Mouse (Mus musculus) cerebral cortex, adult 2 months (tissue): Measurements from ENCODE around the gene Rpusd1.

ENCODE experiments used
- WGBS: fragments of 180-500 bp; shearing (Covaris S2); methylation state at CpG from one replicate; pipeline ENCODE4 v1.1.7; 2018; 5-methylcytosine and 5-hydroxymethylcytosine counted together

Gene Rpusd1

GRCm38 (mm10) chr17:25727265-25728008 lies at the start of gene Rpusd1, which contains the start of gene Chtf18:
Gene Rpusd1, plus strand, starts transcription at chr17:25727670.
Gene Chtf18, minus strand, starts transcription at chr17:25727419.
- WGBS: under 1% methylated on average over 37 of the region's 37 CpGs

- WGBS: 69% methylated on average over 6 of the region's 6 CpGs
These were observed 49.5 kb upstream of the Rpusd1 start for GRCm38 (mm10) chr17:25677969-25678368.

- 36% methylated on average over 5 of the region's 5 CpGs for WGBS
These were observed 47.7 kb upstream of the Rpusd1 start for GRCm38 (mm10) chr17:25679818-25680217.

- 51% methylated on average over 4 of the region's 4 CpGs for WGBS
These were observed 45.8 kb upstream of the Rpusd1 start for GRCm38 (mm10) chr17:25681636-25682035.

GRCm38 (mm10) chr17:25686323-25686722 lies 41.1 kb upstream of the Rpusd1 start:
- WGBS: 56% methylated on average over 7 of the region's 7 CpGs

- 67% methylated on average over 4 of the region's 4 CpGs for WGBS
These were observed 38.5 kb upstream of the Rpusd1 start for GRCm38 (mm10) chr17:25688922-25689321.

GRCm38 (mm10) chr17:25696263-25696662 lies 31.2 kb upstream of the Rpusd1 start:
- 56% methylated on average over 1 of the region's 1 CpGs for WGBS

GRCm38 (mm10) chr17:25698446-25698845 lies 29.0 kb upstream of the Rpusd1 start:
- WGBS: 9% methylated on average over 7 of the region's 7 CpGs

- WGBS: 65% methylated on average over 9 of the region's 9 CpGs
These were observed 26.5 kb upstream of the Rpusd1 start for GRCm38 (mm10) chr17:25700863-25701496.

GRCm38 (mm10) chr17:25709994-25710393 lies 17.5 kb upstream of the Rpusd1 start:
- WGBS: 96% methylated on average over 2 of the region's 2 CpGs

- WGBS: 90% methylated on average over 4 of the region's 4 CpGs
These were observed 16.3 kb upstream of the Rpusd1 start for GRCm38 (mm10) chr17:25711136-25711535.

GRCm38 (mm10) chr17:25715627-25716026 lies 11.8 kb upstream of the Rpusd1 start:
- WGBS: 74% methylated on average over 3 of the region's 3 CpGs

GRCm38 (mm10) chr17:25716130-25716529 lies 11.3 kb upstream of the Rpusd1 start:
- 28% methylated on average over 6 of the region's 6 CpGs for WGBS

- 3% methylated on average over 45 of the region's 45 CpGs for WGBS
These were observed 10.5 kb upstream of the Rpusd1 start, which contains the start of gene Gng13 for GRCm38 (mm10) chr17:25716711-25717637. Gene Gng13, plus strand, starts transcription at chr17:25717171.

GRCm38 (mm10) chr17:25717691-25718090 lies 9.8 kb upstream of the Rpusd1 start:
- WGBS: 11% methylated on average over 6 of the region's 6 CpGs

GRCm38 (mm10) chr17:25721476-25721875 lies 6.0 kb upstream of the Rpusd1 start:
- 91% methylated on average over 5 of the region's 5 CpGs for WGBS

GRCm38 (mm10) chr17:25723470-25723869 lies 4.0 kb upstream of the Rpusd1 start:
- 96% methylated on average over 19 of the region's 19 CpGs for WGBS

GRCm38 (mm10) chr17:25723919-25724318 lies 3.6 kb upstream of the Rpusd1 start:
- WGBS: 76% methylated on average over 7 of the region's 7 CpGs

GRCm38 (mm10) chr17:25725264-25725663 lies 2.2 kb upstream of the Rpusd1 start:
- 86% methylated on average over 6 of the region's 6 CpGs for WGBS

GRCm38 (mm10) chr17:25728009-25728270 lies 470 bp downstream of the Rpusd1 start:
- WGBS: 12% methylated on average over 4 of the region's 4 CpGs

- WGBS: 13% methylated on average over 2 of the region's 2 CpGs
These were observed 4.6 kb downstream of the Rpusd1 start for GRCm38 (mm10) chr17:25732082-25732481.

- WGBS: 77% methylated on average over 5 of the region's 5 CpGs
These were observed 7.8 kb downstream of the Rpusd1 start for GRCm38 (mm10) chr17:25735246-25735645.
